Mouse (Mus musculus) natural killer cell, adult 2 months (primary cell): ENCODE results near the gene Rufy2.
A peak's percentile ranks its signal among the peaks of the same experiment; 100 is the strongest.
"Not testable (repeated sequence)": the region's sequence is repeated elsewhere in the genome, so short reads cannot be mapped to it uniquely, and the experiment has no call there.

Experiments used
- DNase-seq, 2 experiments: peaks; one replicate each; pipeline ENCODE4 v3.0.0; 2022; ENCODE audit warnings: low spot score in 2 of 2

Rufy2 gene

DNA sequence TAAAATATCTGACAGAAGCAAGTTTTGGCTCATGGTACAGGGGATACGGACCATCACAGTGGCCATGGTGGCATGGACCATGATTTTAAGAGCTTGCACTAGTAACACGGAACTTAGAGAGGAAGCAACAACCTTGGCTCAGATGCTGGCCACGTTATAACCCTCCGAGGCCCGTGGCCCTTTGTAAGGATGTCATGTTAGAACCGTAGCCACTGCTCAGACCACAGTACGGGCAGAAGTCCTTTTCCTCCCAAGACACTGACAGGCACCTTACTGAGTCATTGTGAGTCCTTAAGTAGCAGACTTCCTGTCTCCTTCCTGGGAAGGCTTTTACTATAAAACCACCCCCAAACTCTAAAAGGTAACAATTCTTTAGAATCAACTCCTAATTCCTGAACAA lies 71.2 kb downstream of the Rufy2 start:
- no peak for DNase-seq

DNA sequence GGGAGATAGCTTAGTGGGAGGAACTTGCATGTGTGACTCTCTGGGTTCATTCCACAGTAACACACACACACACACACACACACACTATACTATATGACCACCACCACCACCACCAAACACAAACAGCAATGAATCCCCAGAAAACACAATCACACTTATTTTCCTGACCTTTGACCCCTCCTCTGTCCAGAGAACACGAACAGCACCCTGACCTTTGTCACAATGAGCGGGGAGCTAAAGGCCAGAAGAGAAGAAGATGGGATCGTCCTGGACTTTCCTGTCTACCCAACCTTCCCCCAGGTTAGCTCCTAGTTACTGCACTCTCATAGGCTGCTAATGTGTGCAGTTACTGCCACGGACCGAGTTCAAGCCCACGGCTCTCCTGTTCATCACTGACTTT lies 72.0 kb downstream of the Rufy2 start:
- no peak for DNase-seq

DNA sequence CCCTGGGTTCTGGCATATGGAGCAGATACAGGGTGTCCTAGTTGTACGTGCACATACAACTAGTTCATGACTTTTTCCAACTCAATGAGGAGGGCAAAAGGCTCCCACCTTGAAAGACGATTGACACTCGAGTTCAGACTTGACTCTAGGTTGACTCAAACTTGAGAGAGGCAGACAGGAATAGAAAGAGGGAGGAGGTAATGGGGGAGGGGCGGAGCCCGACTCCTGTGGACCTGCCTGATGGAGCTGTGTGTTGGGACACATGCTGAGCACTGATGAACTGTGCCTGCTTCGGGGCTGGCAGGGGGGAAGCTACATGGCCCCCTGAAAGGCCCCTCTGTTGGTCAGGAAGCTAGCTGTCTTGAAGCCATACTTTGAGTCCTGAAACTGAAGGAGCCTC lies 73.0 kb downstream of the Rufy2 start:
- DNase-seq, result no peak

DNA sequence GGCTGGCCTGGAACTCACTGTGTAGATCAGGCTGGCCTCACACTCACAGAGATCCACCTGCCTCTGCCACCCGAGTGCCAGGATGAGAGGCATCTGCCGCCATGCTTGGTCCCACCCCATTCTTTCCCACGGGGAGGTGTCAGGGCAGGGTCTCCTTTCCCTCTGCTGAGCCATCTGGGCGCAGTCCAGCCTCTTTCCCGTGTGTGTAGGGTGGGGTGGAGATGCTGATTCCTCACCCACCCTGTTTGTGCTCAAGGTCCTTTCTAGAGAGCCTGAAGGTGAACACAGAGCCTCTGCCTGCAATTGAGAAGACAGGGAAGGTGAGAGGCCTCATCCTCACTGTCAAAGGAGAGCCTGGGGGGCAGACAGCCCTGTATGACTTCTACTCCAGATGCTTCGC lies 74.0 kb downstream of the Rufy2 start:
- DNase-seq, result not testable (repeated sequence)

DNA sequence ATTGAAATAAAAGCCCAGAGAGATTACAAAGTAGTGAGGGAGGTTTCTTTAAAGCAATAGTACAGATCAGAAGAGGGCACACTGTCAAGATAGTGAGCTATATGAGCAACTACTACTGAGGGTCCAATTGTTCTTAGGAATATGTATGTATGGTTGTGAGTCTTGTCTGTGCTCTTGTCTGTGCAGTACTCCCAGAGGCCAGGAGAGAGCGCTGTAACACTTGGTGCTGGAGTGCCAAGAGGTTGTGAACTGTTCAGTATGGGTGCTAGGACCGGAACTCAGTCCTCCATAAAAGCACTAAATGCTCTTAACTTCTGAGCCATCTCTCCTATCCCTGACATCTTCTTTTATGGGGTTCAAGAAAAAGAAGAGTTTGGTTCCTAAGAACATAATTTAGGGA lies 74.6 kb downstream of the Rufy2 start:
- no peak for DNase-seq

DNA sequence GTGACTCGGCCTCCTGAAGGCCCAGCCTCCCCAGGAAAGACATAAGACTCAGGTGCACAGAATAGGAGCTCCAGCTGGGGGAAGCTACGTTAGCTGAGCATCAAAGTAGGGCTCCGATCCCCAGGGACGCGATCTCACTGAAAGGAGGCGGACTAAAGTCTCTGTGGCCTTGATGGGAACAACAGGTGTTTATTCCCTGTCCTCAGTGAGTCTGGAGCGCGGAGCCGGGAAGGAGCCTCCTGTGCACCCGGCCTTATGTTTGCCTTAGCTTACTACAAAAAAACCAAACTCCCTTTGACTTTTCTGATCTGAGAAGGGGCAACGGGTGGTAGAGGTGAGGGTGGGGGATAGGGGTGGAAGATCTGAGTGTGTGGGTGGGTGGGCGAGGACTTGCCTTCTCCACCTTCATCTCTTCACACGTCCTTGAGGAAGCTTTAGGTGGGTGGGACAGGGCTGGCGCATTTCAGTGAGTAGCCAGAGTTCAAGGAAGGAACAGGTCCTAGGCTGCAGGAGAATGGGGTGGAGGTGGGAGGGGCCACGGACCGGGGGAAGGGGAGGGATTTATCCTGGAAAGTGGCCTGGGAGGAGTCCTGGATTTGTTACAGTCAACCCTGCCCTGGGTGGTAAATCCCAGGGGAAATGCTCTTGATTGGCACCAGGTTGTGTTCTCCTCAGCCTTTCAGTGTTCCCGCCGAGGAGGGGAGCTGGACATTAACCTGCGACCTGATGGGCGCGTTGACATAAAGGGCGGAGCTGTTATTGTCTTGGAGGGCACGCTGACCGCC lies 77.1 kb downstream of the Rufy2 start:
- DNase-seq, result no peak

DNA sequence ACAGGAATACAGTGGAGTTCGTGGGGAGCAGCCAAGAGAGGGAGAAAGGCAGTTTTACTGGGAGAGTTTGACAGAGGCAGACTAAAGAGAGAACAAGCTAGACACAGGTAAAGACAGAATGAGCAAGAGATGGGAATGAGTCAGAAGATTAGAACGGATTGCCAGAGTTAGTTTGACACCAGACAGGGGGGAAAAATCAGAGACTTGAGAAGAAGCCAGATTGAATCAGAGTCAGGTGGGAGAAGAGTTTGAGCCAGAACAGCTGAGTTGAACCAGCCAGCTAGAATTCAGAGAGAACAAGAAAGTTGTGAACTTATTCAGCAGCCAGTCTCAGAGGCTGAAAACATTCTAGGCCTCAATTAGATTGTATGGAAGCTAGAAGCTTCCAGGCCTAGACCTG lies 79.8 kb downstream of the Rufy2 start, which contains the start of gene Pbld1:
Gene Pbld1 (plus strand): TSS at position 301 of the 400 bp plus-strand sequence.
- DNase-seq, result no peak

DNA sequence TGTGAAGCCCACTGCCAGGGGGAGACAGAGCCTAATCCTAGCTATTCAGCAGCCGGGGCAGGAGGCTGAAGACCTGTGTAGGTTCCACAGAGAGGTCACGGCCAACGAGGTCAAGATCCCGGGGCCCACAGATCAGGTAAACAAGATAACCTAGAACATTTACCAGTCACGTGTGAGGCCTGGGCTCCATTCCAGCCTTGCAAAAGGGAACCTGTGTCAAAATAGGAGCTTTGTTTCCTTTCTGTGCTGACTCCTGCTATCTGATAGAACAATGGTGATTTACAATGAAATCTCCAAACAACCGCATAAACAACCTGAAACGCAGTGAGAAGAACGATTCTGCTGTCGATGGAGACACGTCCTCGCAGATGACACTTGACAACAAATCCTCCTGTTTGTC lies 80.4 kb downstream of the Rufy2 start:
- no peak for DNase-seq

DNA sequence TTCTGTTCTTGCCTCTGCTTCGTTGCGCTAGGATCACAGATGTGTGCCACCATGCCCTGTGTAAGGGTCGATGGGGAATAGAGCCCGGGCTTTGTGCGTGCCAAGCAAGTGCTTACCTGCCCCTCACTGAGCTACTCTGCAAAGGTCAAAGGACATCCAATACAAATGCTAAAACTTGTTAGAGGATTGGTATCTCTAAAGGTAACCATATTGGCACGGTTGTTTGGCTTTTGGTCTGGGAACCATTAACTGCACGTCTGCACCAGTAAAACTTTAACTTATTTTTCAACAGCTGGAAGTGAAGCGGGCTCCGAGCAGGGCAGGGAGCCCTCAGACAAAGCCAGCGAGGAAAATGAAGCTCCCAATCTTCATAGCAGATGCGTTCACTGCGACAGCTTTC lies 81.2 kb downstream of the Rufy2 start:
- no peak for DNase-seq

DNA sequence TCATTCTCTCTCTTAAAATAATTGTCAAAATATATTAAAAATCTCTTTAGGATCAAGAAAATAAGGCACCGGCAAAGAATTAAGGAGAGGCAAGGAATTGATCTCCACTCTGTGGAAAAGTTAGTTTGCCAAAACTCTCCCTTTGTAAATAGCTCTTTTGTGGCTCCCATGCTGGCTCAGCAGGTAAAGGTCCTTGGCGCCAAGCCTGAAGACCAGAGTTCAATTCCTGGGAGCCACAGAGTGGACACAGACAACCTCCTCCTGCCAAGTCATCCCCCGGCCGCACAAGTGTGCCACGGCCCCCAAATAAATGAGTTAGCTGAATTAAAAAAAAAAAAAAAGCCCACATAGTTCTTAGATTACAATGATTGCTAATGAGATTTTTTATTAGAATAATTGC lies 82.7 kb downstream of the Rufy2 start:
- no peak for DNase-seq

DNA sequence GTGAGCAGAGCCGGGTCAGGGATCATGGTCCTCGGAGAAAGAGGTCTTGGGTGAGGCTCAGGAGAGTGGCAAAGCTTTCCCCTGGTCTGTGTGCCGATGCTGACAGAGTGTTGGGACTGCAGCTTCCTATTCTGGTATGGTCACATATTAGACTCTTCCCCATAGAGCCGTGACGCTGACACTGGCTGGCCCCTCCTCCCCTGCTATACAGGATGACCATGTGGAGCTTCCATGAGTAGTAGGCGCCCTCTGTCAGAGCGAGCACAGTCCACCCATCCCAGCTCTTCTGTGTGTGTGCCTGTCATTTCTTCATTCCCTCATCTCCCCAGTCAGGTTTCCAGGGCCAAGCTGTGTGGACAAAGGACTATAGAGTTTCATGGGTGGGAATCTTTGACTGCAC lies 83.3 kb downstream of the Rufy2 start:
- no peak for DNase-seq

DNA sequence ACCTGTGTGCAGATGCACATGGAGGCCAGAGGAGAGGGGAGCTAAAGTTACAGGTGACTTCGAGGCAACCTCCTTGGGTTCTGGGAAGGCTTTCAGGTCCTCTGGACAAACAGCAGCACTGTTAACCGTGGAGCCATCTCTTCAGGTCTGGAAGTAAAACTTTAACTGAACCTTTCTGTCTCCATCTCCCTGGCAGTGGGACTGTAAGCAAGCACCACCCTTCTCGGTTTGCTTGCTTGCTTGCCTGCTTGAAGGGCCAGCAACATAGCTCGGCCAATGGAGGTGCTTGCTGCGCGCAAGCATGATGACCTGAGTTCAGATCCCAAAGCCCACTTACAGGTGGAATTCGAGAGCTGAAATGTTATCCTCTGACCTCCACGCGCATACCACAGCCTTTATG lies 84.5 kb downstream of the Rufy2 start:
- DNase-seq, result no peak

DNA sequence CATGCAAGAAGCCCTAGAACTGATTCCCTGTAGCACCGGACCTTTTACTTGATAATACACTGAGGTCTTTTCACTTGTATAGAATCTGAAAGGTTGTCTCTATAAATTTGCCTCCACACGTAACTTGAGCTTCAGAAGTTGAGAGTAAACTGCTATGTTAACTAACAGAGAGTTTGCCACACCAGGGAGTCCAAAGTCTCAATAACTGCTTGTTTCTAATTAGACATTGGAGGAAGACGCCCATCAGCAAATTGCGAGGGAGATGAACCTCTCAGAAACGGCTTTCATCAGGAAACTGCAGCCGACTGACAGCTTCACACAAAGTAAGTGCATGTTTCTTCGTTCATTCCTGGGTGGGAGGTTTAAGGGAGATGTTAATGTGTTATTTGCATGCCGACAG lies 85.5 kb downstream of the Rufy2 start:
- DNase-seq, result no peak

DNA sequence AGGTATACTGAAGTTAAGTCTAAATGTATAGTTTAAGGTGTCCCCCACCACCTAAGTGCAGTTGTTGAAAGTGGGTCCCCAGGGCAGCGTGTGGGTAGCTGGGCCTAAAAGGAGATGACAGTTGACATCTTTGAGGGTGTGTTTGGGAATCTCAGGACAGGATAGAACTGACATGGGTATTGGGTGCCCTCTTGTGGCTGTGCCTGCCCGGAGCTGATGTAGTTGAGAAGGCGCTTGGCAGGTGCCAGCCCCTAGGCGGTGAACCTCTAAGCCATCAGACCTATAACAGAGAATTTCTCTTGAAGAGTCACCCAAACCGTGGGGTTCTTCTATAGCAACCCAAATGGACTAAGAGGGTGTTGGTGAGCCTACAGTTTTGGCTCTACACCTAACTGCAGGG lies 86.0 kb downstream of the Rufy2 start:
- peak; percentile 3 to 69 for DNase-seq
